Comparison of ENCODE assay signal across 22 mouse cellular contexts in the genomic region with DNA sequence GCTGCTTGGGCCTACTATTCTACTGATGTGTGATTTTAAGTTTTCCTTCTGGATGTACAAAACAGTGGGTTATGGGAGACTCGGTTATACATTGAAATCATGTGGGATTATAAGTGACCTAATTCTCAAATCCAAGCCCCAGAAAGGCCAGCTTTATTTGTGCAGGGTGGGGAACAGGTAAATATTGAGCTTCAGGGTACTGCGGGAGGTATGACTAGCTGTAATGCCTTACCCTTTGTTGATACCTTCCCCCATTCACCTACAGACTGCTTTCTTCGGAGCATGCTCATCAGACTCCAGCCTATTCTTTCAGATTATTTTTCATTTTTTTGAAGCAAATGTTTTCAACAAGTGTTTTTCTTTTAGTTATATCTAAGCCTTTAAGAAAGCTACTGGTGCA.
DNase-seq lines count a peak whose midpoint lies in the region; ATAC-seq and TF ChIP-seq lines count a peak whose summit lies in the region.
"Had no signal": no experiment of that assay in that cellular context is flagged by ENCODE, and none has a peak within 500 bp of the region (broad histone marks: within the 10 kb centered on the region; RNA-seq: fewer than 3 reads in every experiment).

No protein-coding gene starts in this region.

- H3K4me3 ChIP-seq in stomach, embryonic 14.5 days (ENCODE audit: low read depth, low read length), result no peak overlapping the region
- H3K4me3 ChIP-seq in stomach, embryonic 15.5 days (replicated peaks), result no peak overlapping the region
- H3K4me3 ChIP-seq in stomach, embryonic 16.5 days (replicated peaks; ENCODE audit: low read length), result no peak overlapping the region
- H3K4me3 ChIP-seq in stomach, postnatal 0 days (ENCODE audit: low read depth, low read length), result no peak overlapping the region
- no peak overlapping the region for H3K4me3 ChIP-seq in gastrocnemius, adult 2 months

- H3K27ac ChIP-seq in stomach, embryonic 14.5 days (ENCODE audit: low read length), result no peak overlapping the region
- H3K27ac ChIP-seq in stomach, embryonic 15.5 days, result no peak overlapping the region
- H3K27ac ChIP-seq in stomach, embryonic 16.5 days (ENCODE audit: low read length), result no peak overlapping the region
- H3K27ac ChIP-seq in stomach, postnatal 0 days (replicated peaks), result no peak overlapping the region
- H3K27ac ChIP-seq in gastrocnemius, adult 2 months, result no peak overlapping the region

- no peaks in the 10 kb centered on the region for H3K36me3 ChIP-seq in stomach, embryonic 14.5 days (ENCODE audit: control insufficient read depth, insufficient read depth, low read length)
- no peaks in the 10 kb centered on the region for H3K36me3 ChIP-seq in stomach, embryonic 15.5 days
- no peaks in the 10 kb centered on the region for H3K36me3 ChIP-seq in stomach, embryonic 16.5 days (ENCODE audit: control insufficient read depth, insufficient read depth, low read length)
- no peaks in the 10 kb centered on the region for H3K36me3 ChIP-seq in stomach, postnatal 0 days (ENCODE audit: control insufficient read depth, insufficient read depth, low read length)

- no peak for TF ChIP-seq EP300 in stomach, postnatal 0 days (optimal IDR thresholded peaks at IDR 0.05)

- H3K9ac ChIP-seq in stomach, embryonic 14.5 days (replicated peaks; ENCODE audit: low read depth, low read length), result no peak overlapping the region
- H3K9ac ChIP-seq in stomach, embryonic 15.5 days, result no peak overlapping the region
- no peak overlapping the region for H3K9ac ChIP-seq in stomach, embryonic 16.5 days (ENCODE audit: low read length)
- no peak overlapping the region for H3K9ac ChIP-seq in stomach, postnatal 0 days (ENCODE audit: low read length)

- peak; percentile 13 for DNase-seq in stomach, postnatal 0 days (ENCODE audit: low spot score)
- DNase-seq in B cell, adult 2 months, result no peak
- no peak for DNase-seq in kidney, adult 9 months
- no peak for DNase-seq in layer of hippocampus, postnatal 14 days (ENCODE audit: low spot score in 2 of 2)
- DNase-seq in gastrocnemius, adult 2 months, result no peak
- DNase-seq: adrenal gland, adult 2 months; adrenal gland, adult 8-10 months; adrenal gland, postnatal 10 days; adrenal gland, postnatal 14 days; adrenal gland, postnatal 25 days; adrenal gland, postnatal 36 days; cerebellum, adult 11 months; cerebellum, adult 11-12 months; cerebellum, adult 18-20 months had no signal

- no peaks in the 10 kb centered on the region for H3K27me3 ChIP-seq in stomach, embryonic 14.5 days (ENCODE audit: control insufficient read depth, insufficient read depth, low read length)
- no peaks in the 10 kb centered on the region for H3K27me3 ChIP-seq in stomach, embryonic 15.5 days (replicated peaks)
- H3K27me3 ChIP-seq in stomach, embryonic 16.5 days (ENCODE audit: control insufficient read depth, insufficient read depth, low read length), result peaks cover 3% of the 10 kb centered on the region; the same call in 1 of the 2 replicates
- no peaks in the 10 kb centered on the region for H3K27me3 ChIP-seq in stomach, postnatal 0 days (ENCODE audit: control insufficient read depth, insufficient read depth, low read length)
- H3K27me3 ChIP-seq: CH12.LX had no signal

- H3K4me1 ChIP-seq in stomach, embryonic 14.5 days (ENCODE audit: control insufficient read depth, insufficient read depth, low read length), result no peaks in the 10 kb centered on the region
- H3K4me1 ChIP-seq in stomach, embryonic 15.5 days, result no peaks in the 10 kb centered on the region
- no peaks in the 10 kb centered on the region for H3K4me1 ChIP-seq in stomach, embryonic 16.5 days (ENCODE audit: control insufficient read depth, insufficient read depth, low read length)
- H3K4me1 ChIP-seq in stomach, postnatal 0 days (replicated peaks; ENCODE audit: control insufficient read depth, insufficient read depth), result no peaks in the 10 kb centered on the region

- WGBS in stomach, embryonic 14.5 days, result 63% methylated on average over 3 of the region's 3 CpGs
- WGBS in stomach, embryonic 15.5 days, result 62% methylated on average over 3 of the region's 3 CpGs
- 66% methylated on average over 3 of the region's 3 CpGs for WGBS in stomach, embryonic 16.5 days
- WGBS in stomach, postnatal 0 days, result 76% methylated on average over 3 of the region's 3 CpGs

- intact Hi-C loops in gastrocnemius, adult 2 months (cut with DNase I), result loop anchor here (10.0 kb wide), 1 partner anchor 367 kb away; no protein-coding TSS in a partner anchor

- no peaks in the 10 kb centered on the region for H3K9me3 ChIP-seq in stomach, embryonic 14.5 days (ENCODE audit: control insufficient read depth, low read depth, low read length)
- H3K9me3 ChIP-seq in stomach, embryonic 15.5 days, result no peaks in the 10 kb centered on the region
- H3K9me3 ChIP-seq in stomach, embryonic 16.5 days (replicated peaks; ENCODE audit: control insufficient read depth, low read length), result no peaks in the 10 kb centered on the region
- H3K9me3 ChIP-seq in stomach, postnatal 0 days (ENCODE audit: control insufficient read depth, low read length), result no peaks in the 10 kb centered on the region
- H3K9me3 ChIP-seq: G1E had no signal

- no peak for TF ChIP-seq CTCF in stomach, postnatal 0 days (IDR thresholded peaks at IDR 0.05; ENCODE audit: low read depth)
- no peak for TF ChIP-seq CTCF in gastrocnemius, adult 2 months (IDR thresholded peaks at IDR 0.05)

- peak; percentile 67; the same call in 1 of the 2 replicates for ATAC-seq in stomach, embryonic 14.5 days (ENCODE audit: insufficient number of reproducible peaks, insufficient read depth, low FRiP score, low read depth)
- peak; percentile 60; the same call in 1 of the 2 replicates for ATAC-seq in stomach, embryonic 15.5 days (ENCODE audit: insufficient read depth, low FRiP score, low read depth)
- ATAC-seq in stomach, embryonic 16.5 days (ENCODE audit: insufficient read depth, low FRiP score), result peak; percentile 76; the same call in 1 of the 2 replicates
- ATAC-seq in stomach, postnatal 0 days (ENCODE audit: low FRiP score, low TSS enrichment), result peak; percentile 74; the same call in 1 of the 2 replicates
- ATAC-seq: activated CD4-positive, CD25-positive, alpha-beta regulatory T cell, adult 4 months; CD4-positive, CD25-positive, alpha-beta regulatory T cell, adult 4 months; Patski had no signal

- no peak overlapping the region for H3K4me2 ChIP-seq in stomach, embryonic 14.5 days (replicated peaks; ENCODE audit: low read depth, low read length)
- no peak overlapping the region for H3K4me2 ChIP-seq in stomach, embryonic 15.5 days
- H3K4me2 ChIP-seq in stomach, embryonic 16.5 days (ENCODE audit: low read depth, low read length), result no peak overlapping the region
- H3K4me2 ChIP-seq in stomach, postnatal 0 days (replicated peaks; ENCODE audit: low read depth), result no peak overlapping the region
